Mouse (Mus musculus): ENCODE measurements at regions not wholly inside any gene's neighbourhood (a gene's known extent, or its start where the extent isn't known, plus 50 kb on each side); places are given as distances from the start of the nearest gene placed in this dataset.

GRCm38 (mm10) chr15:93713428-93713827, 117.7 kb upstream of the Prickle1 start:
- TF ChIP-seq CTCF (conservative IDR thresholded peaks at IDR 0.05; ENCODE audit: low read length) (no peak), NANOG (IDR thresholded peaks at IDR 0.05; ENCODE audit: borderline replicate concordance, low read length) (no peak), POU5F1 (IDR thresholded peaks at IDR 0.05; ENCODE audit: borderline replicate concordance, low read length) (no peak)

Data from E14TG2a.4 (cell line).